Mouse (Mus musculus) heart, adult 11 months (tissue): ENCODE results near the gene She.
"Not testable (repeated sequence)": the region's sequence is repeated elsewhere in the genome, so short reads cannot be mapped to it uniquely, and the experiment has no call there.

Experiments used
- DNase-seq: peaks from one replicate; pipeline ENCODE4 v3.0.0; 2022

Gene She

DNA sequence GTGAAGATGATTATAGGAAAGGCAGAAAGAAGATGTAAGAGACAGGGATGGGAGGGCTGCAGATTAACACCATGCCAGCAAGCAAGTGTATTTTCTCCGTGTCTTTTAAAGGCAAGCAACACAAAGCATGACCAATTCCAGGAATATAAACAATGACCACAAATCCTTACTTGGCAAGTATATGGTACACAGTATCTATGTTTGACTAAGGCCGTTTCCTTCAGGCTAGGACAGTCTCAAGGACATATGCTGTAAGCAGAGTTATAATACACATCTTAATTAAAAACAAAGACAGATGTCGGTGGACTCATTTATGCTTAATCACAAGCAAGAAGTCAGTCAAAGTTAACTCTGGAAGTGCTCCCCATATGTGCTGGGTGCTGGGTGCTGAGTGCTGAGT, 12.6 kb upstream of the She start:
- peak; percentile 27 for DNase-seq

DNA sequence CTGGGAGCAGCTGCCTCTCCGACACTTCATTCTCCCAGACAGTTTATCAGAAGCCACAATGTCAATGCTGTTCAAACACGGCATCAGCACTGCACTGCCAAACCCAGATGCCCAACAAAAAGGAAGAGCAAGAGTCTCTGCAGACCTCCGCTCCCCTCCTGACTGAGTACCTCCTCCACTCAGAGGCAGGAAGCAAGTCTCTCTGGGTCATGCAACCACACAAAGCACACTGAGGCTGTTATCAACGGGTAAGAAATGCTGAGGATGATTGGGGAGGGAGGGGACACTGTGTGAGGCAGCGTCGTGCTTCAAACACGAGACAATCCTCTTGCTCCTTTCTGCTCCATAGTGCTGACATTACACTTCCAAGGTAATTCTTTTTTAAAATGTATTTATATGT, 11.3 kb upstream of the She start:
- peak; percentile 83 for DNase-seq

DNA sequence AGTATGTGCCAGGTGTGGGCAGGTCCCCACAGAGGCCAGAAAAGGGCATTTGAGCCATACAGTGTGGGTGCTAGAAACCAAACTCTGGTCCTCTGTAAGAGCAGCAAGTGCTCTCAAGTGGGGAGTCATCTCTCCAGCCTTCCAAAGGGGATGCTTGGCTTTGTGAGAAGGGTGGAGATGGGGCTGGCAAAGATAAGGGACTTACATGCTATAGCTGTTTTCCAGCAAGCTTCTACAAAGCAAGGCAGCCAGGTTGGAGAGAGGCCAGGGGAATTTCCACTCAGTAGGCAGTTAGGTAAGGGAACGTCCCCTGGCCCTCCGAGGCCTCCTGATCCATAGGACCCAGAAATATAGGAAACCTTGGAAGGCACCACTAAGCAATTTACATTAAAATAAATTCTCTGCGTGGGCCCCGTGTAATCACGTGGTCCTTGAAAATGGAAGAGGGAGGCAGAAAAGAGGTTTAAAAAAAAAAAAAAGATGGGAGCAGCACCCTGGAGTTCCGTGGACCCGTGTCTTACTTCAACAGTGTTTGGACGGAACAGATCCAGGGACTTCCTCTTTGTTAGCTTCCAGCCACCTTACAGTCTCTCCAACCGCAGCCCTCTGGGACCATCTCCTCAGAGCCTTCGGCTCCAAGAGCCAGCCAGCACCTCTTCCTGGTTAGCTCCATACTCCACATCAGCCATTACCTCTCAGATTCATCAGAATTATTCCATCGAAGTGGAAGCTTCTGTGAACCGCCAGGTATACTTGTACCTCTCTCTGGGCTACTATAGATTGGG, 10.7 kb upstream of the She start:
- DNase-seq: peak; percentile 74

DNA sequence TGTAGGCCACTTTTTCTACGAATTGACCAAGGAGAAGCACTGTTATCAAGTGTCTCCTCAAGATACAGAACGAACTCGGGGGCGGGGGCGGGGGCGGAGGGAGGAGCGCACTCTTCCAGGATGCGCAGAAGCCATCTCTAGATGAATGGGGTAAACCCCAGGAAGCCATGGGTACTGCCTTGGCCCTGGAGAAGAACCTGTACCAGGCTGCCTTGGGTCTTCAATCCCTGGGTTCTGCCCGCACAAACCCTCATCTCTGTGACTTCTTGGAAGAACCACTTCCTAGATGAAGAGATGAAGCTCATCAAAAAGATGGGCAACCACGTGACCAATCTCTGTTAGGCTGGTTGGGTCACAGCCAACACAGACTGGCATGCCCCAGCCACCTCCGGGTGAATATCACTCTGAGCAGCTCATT, 10.1 kb upstream of the She start:
- DNase-seq: peak; percentile 80

DNA sequence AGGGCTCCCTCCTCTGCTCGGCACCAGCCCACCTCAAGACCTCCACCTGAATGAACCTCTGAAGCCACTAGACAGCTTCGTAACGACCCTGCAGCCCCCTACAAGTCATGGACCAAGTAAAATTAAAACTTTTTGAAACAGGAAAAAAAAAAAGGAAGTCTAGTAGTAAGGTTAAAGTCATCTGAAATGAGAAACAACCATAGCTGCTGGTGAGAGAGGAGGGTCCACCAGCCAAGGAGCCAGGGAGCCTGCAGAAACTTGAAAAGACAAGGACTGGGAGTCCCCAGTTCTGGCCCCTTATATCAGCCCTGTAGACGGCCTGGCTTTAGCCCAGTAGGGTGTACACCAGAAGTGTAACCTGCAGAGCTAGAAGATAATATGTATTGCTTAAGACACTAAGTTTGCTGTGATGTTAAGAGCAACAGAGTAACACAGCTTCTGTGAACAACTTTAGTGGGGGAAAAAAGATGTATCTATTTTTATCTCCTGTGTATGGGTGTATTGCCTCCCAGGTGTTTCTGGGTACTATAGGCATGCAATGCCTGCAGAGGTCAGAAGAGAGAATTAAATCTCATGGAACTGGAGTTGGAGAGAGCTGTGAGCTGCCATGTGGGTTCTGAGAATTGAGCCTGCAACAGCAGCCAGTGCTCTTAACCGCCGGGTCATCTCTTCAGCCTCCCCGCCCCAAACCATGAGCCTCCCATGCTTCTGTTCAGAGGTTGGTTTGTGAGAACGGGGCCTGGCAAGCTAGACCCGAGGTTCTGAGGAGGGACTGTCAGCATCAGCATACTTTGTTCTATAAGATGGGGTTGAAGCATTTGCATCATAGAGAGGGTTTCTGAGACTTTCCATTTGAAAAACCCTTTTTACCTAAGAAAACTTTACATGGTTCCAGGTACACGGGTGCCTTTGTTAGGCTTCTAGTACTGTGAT, 9.4 kb upstream of the She start:
- DNase-seq: peak; percentile 68

DNA sequence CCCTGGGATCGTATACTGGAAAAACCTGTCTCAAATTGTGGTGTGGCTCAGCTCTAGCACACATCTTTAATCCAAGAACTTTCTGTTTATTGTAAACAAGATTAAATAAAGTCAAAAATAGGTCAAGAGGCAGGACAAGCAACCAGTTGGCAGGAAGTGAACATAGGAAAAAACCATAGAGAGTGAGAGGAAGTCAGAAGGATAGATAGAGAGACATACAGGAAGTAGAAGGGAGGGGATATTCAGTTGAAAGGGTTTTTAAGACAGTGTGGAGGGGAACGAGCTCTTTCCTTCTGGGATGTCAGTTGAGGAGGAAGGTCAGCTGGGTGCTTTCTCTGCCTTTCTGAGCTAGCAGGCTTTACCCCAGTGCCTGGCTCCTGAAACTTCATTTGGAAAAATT, 7.6 kb upstream of the She start:
- DNase-seq: peak; percentile 30

DNA sequence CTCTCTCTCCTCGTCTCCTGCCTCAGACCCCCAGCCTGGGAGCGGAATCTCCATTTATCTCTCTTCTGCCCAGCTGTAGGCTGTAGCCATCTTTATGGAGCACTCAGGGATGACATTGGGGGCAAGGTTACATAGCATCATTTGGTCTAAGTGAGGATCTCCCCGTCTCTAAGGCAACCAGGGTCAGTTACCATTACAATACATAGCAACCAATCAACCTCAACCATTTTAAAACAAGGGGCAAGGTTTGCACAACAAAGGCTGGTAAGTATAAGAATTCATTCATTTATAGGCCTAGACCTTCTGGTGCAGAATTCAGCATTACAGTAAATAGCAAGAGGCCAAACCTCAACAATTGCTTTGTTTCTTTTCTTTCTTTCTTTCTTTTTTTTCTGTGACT, 4.9 kb upstream of the She start:
- no peak for DNase-seq

DNA sequence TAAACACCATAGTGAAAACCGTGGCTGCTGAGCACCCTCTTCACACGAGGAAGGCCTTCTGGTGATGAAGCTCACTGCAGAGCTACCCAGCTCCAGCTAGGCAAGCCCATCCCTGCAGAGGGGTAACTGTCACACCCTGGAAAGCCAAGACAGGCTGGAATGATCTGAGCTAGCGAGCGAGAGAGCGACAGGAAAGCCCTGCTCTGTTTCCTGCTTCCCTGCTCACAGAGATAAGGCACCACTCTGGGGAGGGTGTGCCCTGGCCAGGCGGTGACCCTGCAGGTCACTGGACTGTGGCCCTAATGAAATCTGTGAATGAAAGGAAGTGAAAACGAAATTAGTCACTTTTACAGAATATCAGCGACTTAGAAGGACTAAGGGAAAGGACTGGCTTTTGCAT, 4.2 kb downstream of the She start:
- DNase-seq: peak; percentile 98

DNA sequence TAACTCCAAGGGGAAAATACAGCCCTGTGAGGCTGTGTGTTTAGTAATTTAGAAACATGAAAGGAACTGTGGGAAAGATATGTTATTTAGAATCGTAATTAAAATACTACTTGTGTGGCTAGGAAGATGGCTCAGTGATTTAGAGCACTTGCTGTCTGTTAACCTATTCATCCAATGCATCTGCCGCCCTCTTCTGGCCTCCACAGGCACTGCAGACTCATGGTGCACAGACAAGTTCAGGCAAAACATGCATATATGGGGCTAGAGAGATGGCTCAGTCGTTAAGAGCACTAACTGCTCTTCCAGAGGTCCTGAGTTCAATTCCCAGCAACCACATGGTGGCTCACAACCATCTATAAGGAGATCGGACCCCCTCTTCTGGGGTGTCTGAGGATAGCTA, 11.1 kb downstream of the She start:
- DNase-seq: no peak

DNA sequence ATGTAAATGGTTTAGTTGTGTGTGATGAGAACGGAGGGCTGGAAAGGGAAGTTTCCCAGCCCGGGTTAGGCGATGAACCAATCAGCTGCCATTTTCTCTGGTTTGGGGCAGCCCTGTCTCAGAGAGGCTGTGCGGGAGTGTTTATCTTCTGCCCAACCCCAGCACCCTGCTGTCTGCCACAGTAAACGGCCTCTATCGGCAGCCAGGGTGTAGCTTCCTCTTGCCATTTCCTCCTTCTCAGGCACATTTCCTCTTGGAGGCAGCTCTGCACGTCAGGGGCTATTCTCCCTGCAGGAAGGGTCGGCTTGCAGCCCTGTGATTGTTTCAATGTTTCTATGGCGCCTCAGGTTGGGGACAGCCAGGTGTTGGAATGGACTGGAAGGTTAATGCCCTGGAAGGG, 12.0 kb downstream of the She start:
- DNase-seq: peak; percentile 99

DNA sequence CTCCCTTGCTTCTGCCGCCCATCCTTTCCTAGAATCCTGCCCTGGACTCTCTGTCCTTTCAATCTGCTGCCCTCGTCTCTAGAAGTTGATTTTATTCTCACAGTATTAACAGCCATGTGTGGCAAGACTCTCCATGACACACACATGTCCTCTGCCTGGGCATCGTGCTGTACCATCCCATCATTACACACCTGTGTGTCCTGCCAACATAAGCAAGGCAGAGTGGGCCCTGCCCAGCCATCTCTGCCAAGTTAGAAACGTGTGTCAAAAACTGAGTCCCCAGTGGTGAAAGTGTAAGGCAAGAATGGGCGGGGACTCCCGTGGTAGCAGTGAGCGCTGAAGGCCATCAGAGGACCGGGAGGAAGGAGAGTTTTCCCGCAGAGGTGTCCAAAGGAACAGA, 14.6 kb downstream of the She start:
- DNase-seq: peak; percentile 91

DNA sequence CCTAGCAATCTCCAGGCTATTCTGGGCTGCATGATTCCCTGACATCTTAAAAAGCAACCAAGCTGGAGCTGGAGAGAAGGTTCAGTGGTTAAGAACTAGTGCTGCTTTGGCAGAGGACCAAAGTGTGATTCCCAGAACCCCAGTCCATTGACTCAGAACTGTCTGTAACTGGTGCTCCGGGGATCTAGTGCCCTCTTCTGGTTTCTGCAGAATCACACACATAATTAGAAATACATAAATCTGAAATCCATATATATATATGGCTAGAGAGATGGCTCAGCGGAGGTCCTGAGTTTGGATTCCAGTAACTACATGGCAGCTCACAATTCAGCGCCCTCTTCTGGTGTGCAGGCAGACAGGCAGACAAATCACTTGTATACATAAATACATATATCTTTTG, 16.0 kb downstream of the She start:
- DNase-seq: no peak

DNA sequence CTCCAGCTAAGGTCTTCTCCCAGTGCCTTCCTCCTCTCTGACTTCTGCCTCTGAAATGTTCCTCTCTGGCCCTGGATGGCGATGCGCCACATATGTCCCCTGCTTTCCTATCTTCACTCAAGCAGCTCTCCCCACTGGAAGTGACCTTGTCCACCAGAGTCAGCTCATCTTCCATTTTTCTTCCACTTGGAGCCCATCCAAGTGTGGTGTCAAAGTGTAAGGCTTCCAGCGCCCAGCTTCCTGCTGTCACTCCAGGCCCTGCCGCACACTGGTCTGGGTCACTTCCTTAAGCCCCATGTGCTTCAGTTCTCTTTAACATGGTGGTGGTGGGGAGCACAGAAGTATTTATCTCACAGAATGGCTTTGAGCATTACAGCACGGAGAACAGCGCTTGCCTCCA, 16.4 kb downstream of the She start:
- peak; percentile 95 for DNase-seq

DNA sequence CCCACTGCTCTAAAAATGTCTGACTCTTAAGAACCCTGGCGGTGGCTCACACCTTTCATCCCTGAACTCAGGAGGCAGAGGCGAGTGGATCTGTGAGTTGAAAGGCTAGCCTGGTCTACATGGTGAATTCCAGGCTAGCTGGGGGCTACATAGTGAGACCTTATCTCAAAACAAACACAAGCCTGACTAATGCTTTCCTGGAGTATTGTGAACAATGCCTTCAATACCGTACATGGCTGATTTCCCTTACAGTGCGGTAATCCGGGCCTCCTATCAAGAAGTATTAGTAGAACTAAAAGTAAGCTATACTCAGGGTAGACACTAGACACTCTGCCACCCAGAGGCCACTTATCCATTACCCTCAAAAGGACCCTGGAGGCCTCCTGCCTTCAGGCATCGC, 16.9 kb downstream of the She start:
- no peak for DNase-seq

DNA sequence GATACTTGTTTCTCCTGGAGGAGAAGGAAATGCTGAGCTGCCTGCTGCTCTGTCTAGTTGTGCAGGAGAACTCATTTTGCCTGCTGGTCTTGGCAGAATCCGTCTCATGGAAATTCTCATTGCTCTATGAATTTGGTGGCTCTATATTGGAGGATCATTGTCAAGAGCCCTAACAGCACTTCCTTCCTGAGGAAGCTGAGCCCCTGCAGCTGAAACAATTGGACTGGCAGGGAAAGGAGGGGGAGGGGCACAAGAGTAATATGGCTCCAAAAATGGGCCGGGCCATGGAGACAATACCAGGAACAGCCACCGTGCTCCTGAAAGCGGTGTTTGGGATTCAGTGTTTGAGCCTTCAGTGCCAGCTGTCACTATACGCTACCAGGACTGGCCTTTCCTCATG, 22.6 kb downstream of the She start:
- peak; percentile 99 for DNase-seq

DNA sequence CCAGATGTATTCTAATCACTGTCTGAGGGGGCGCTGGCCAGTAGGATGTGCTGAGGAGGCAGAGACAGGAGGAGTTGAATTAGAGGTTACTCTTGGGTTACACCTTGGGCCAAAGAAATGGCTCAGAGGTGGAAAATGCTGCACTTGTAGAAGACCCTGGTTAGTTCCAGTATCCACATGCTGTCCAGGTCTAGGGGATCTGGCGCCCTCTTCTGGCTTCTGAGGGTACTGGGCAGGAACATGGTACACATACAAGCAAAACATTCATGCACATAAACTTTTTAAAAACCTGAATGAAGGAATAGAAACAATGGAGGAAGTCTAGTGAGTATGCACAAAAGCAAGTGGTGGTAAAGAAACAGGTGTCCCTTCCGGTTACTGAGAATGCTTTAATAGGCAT, 26.2 kb downstream of the She start:
- no peak for DNase-seq

DNA sequence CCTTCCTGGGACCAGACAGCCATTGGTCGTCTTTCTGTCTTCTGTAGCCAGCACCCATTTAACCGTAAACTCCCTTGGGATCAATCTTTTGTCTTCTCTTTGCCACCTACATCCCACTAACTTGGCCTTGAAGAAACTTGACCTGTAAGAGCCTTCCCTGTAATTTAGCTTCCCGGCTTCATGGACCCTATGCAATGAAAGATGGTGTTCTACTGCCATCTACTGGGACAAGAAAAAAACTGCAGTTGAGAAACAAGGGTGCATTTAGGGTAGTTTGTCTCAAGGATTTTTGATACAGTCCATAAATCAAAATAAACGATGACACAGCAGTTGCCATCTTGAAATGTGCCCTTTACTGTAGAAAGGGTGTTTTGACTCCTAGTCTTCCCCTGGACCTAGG, 27.0 kb downstream of the She start:
- DNase-seq: no peak

DNA sequence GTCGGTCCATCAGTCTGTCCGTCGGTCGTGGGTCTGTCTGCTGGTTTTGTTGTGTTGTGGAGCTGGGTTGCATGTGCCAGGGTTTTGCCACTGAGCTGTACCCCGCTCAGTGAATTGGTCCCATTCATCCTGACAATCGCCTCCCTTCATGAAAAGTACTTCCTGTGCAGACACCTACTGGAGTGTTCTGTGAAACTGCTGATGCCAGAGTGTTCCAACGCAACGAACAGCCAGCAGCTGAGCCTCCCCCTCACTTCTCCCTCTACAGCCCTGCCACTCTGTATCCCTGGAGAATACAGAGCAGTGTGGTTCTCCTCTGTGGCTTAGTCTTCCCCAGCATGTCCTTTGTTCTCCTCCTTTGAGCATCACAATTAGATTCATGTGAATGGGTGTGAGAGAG, 27.7 kb downstream of the She start:
- DNase-seq: no peak

DNA sequence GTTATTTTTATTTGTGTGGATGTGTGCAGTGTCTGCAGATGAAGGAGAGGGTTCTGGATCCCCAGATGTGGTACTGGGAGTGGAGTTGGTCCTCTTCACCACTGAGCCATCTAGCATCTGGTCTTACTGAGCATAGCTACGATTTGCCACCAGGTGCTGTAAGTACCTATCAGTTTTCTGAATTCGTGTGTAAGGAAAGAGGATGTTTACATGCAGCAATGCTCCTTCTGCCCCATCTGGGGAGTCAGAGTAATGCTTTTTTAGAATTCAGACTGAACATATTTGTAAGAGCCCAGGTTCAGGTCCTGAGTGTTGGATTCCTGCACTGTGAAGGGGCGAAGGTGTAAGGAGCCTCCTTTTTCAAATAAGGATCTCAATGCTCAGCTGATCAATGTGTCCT, 28.8 kb downstream of the She start:
- DNase-seq: no peak

DNA sequence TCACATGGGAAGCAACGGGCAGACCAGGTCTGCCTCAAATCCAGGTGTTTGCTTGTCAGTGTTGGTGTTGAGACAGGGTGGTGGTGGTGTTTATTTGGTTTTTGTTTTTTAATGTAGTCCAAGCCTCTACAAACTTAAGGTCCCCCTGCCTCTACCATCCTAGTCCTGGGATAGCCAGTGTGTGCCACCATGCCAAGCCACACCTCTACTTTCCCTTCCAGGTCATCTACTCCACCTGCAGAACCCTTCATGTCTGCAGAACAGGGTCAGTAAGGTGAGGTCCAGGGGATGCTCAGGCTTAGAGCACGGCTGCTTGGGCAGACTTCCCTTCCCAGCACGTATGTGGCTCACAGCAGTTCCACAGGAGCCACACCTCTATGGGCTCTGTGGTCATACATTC, 29.2 kb downstream of the She start:
- DNase-seq: peak; percentile 92

DNA sequence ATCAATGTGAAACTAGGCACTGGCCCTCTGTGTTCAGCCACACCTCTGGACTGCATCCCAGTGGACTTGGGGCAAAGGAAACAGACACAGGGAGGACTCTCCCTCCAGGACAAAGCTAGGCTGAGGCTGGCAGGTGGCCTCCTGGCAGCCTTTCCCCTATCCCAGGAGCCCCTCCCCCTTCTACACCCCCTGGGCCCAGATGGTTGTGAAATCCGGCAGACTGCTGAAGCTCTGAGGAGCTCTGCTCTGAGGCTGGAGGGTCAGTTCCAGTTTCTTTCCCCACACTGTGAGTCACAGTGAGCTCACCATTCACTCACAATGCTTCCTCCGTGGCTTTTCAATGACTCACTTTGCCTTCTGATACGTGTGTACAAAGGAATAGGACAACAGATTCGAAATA, 29.9 kb downstream of the She start:
- DNase-seq: peak; percentile 99

DNA sequence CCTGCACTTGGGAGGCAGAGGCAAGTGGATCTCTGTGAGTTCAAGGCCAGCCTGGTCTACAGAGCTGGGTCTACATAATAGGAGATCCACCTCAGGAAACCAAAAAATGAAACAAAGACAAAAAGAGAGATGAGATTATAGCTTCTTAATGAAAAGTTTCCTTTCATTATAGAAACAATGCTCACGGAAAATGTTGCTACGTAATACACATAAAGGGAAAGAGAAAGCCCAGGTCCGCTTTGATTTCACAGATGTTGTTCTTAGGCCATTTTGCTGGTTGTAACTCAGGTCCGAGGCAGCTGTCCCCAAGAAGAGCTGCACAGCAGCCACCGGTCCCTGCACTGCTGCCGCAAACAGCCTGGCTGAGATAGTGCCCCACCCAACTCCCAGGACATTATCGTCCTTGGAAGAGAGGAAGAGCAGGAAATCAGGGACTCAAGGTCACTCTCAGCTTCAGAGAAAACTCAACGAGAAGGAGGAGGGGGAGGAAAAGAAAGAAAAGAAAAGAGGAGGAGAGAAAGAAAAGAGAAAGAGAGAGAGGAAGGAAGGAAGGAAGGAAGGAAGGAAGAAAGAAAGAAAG, 31.1 kb downstream of the She start:
- no peak for DNase-seq

DNA sequence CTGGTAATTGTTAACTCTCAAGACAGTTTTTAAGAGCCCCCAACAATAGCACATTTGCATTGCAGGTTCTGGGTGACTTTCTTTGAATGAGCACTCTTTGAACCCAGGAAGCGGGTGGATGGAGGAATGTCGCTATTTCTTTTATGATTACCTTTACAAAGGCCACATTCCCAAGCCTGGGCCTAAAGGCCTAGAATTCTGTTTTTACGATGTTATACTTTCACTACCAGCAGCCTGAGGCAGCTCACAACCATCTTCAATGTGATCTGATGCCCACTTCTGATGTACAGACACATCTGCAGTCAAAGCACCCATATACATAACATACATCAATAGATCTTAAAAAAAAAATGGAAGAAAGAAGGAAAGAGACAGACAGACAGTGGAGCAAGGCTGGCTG, 32.1 kb downstream of the She start:
- DNase-seq: not testable (repeated sequence)
